Mouse (Mus musculus): ENCODE measurements around the gene Tnnc2. TPM values are rescaled to one million over a fixed set of nuclear protein-coding genes. Genes with fewer than 3 reads are reported as not detected.

Gene Tnnc2
- polyA plus RNA-seq, 1 experiment from 2014 or later, result 26.2 TPM

- peak within 1 kb of the TSS; percentile 88 for H3K9ac ChIP-seq
- ATAC-seq (ENCODE audit: low FRiP score, low read depth), result peak; percentile 88
- H3K27me3 ChIP-seq (replicated peaks), result no peaks in the 10 kb centered on the region
- 0 out of 2 replicates have a peak within 1 kb of the TSS, but pooled peaks have one; percentile 32 for H3K27ac ChIP-seq
- no peaks in the 10 kb centered on the region for H3K9me3 ChIP-seq
- H3K4me1 ChIP-seq, result peaks cover 22% of the 10 kb centered on the region
- H3K4me2 ChIP-seq (replicated peaks), result peak within 1 kb of the TSS; percentile 85
- peaks cover 30% of the 10 kb centered on the region for H3K36me3 ChIP-seq
- under 1% methylated on average over 68 of the region's 70 CpGs for WGBS
- peak within 1 kb of the TSS; percentile 98 for H3K4me3 ChIP-seq
Observed at GRCm38 (mm10) chr2:164745843-164746479, 33.8 kb downstream of the Tnnc2 start, which contains the start of the genes Wfdc3 and Dnttip1. Gene Wfdc3 (minus strand): TSS chr2:164745931. Gene Dnttip1 (plus strand): TSS chr2:164745983.

- no peaks in the 10 kb centered on the region for H3K9me3 ChIP-seq
Observed at GRCm38 (mm10) chr2:164744987-164745386, 34.8 kb downstream of the Tnnc2 start.

GRCm38 (mm10) chr2:164739876-164740275 is 39.9 kb downstream of the Tnnc2 start:
- H3K4me1 ChIP-seq, result peaks cover under 1% of the 10 kb centered on the region; the same call in 1 of the 2 replicates
- H3K9me3 ChIP-seq, result no peaks in the 10 kb centered on the region
- ATAC-seq (ENCODE audit: low FRiP score, low read depth), result no peak
- no peaks in the 10 kb centered on the region for H3K27me3 ChIP-seq (replicated peaks)
- H3K9ac ChIP-seq, result no peak overlapping the region
- H3K36me3 ChIP-seq, result no peaks in the 10 kb centered on the region
- no peak overlapping the region for H3K4me2 ChIP-seq (replicated peaks)
- 67% methylated on average over 7 of the region's 7 CpGs for WGBS
- no peak overlapping the region for H3K4me3 ChIP-seq
- no peak overlapping the region for H3K27ac ChIP-seq

More at GRCm38 (mm10) chr2:164744987-164745386, 34.8 kb downstream of the Tnnc2 start:
- no peak overlapping the region for H3K27ac ChIP-seq
- H3K9ac ChIP-seq, result peak overlapping the region; percentile 88
- WGBS, result 74% methylated on average over 13 of the region's 13 CpGs
- peaks cover 22% of the 10 kb centered on the region for H3K4me1 ChIP-seq
- H3K4me2 ChIP-seq (replicated peaks), result peak overlapping the region; percentile 85
- H3K36me3 ChIP-seq, result peaks cover 20% of the 10 kb centered on the region
- ATAC-seq (ENCODE audit: low FRiP score, low read depth), result no peak
- no peaks in the 10 kb centered on the region for H3K27me3 ChIP-seq (replicated peaks)
- no peak overlapping the region for H3K4me3 ChIP-seq

GRCm38 (mm10) chr2:164737377-164738090 is 42.2 kb downstream of the Tnnc2 start:
- ATAC-seq (ENCODE audit: low FRiP score, low read depth), result no peak
- H3K4me1 ChIP-seq, result no peaks in the 10 kb centered on the region
- no peaks in the 10 kb centered on the region for H3K9me3 ChIP-seq
- H3K27me3 ChIP-seq (replicated peaks), result no peaks in the 10 kb centered on the region
- no peak overlapping the region for H3K9ac ChIP-seq
- no peak overlapping the region for H3K27ac ChIP-seq
- H3K4me2 ChIP-seq (replicated peaks), result no peak overlapping the region
- 76% methylated on average over 3 of the region's 3 CpGs for WGBS
- no peak overlapping the region for H3K4me3 ChIP-seq
- H3K36me3 ChIP-seq, result no peaks in the 10 kb centered on the region

- Histone ChIP-seq H3K9me3 (no peaks in the 10 kb centered on the region), H3K27me3 (replicated peaks) (no peaks in the 10 kb centered on the region), H3K27ac (no peak overlapping the region), H3K4me2 (replicated peaks) (no peak overlapping the region), H3K4me1 (no peaks in the 10 kb centered on the region), H3K9ac (no peak overlapping the region), H3K4me3 (no peak overlapping the region), H3K36me3 (no peaks in the 10 kb centered on the region)
- ATAC-seq (ENCODE audit: low FRiP score, low read depth), result no peak
- 91% methylated on average over 5 of the region's 5 CpGs for WGBS
Observed at GRCm38 (mm10) chr2:164735446-164735845, 44.3 kb downstream of the Tnnc2 start.

- H3K27ac ChIP-seq, result no peak overlapping the region
- no peak overlapping the region for H3K4me2 ChIP-seq (replicated peaks)
- H3K4me3 ChIP-seq, result no peak overlapping the region
- 89% methylated on average over 5 of the region's 5 CpGs for WGBS
- no peaks in the 10 kb centered on the region for H3K4me1 ChIP-seq
- H3K36me3 ChIP-seq, result no peaks in the 10 kb centered on the region
- no peak for ATAC-seq (ENCODE audit: low FRiP score, low read depth)
- no peak overlapping the region for H3K9ac ChIP-seq
- no peaks in the 10 kb centered on the region for H3K27me3 ChIP-seq (replicated peaks)
- H3K9me3 ChIP-seq, result no peaks in the 10 kb centered on the region
Observed at GRCm38 (mm10) chr2:164734839-164735238, 44.9 kb downstream of the Tnnc2 start.

- H3K27ac ChIP-seq, result no peak overlapping the region
- no peaks in the 10 kb centered on the region for H3K9me3 ChIP-seq
- no peak for ATAC-seq (ENCODE audit: low FRiP score, low read depth)
- no peak overlapping the region for H3K4me2 ChIP-seq (replicated peaks)
- no peaks in the 10 kb centered on the region for H3K36me3 ChIP-seq
- H3K9ac ChIP-seq, result no peak overlapping the region
- WGBS, result 91% methylated on average over 2 of the region's 2 CpGs
- no peaks in the 10 kb centered on the region for H3K27me3 ChIP-seq (replicated peaks)
- no peak overlapping the region for H3K4me3 ChIP-seq
- H3K4me1 ChIP-seq, result no peaks in the 10 kb centered on the region
Observed at GRCm38 (mm10) chr2:164733259-164733658, 46.5 kb downstream of the Tnnc2 start.

- no peak overlapping the region for H3K27ac ChIP-seq
- no peak overlapping the region for H3K4me3 ChIP-seq
Observed at GRCm38 (mm10) chr2:164731719-164732118, 48.0 kb downstream of the Tnnc2 start.

More at GRCm38 (mm10) chr2:164731719-164732118, 48.0 kb downstream of the Tnnc2 start:
- no peak overlapping the region for H3K4me2 ChIP-seq (replicated peaks)
- 82% methylated on average over 5 of the region's 5 CpGs for WGBS
- ATAC-seq (ENCODE audit: low FRiP score, low read depth), result no peak
- no peaks in the 10 kb centered on the region for H3K27me3 ChIP-seq (replicated peaks)
- no peaks in the 10 kb centered on the region for H3K4me1 ChIP-seq
- no peaks in the 10 kb centered on the region for H3K36me3 ChIP-seq
- no peak overlapping the region for H3K9ac ChIP-seq
- no peaks in the 10 kb centered on the region for H3K9me3 ChIP-seq

Other genes starting within 250 kb of the Tnnc2 start
- gene Wfdc2, start 217.6 kb downstream of the Tnnc2 start, polyA plus RNA-seq (2016; fragmentation: Nextera tagmentation; extraction: Ambion mirVana), result 5.1 and 6.5 TPM in 2 replicates
- not detected in 2 replicates for gene Spint3, start 206.5 kb downstream of the Tnnc2 start, polyA plus RNA-seq (2016; fragmentation: Nextera tagmentation; extraction: Ambion mirVana)
- gene Wfdc6a, start 194.5 kb downstream of the Tnnc2 start, polyA plus RNA-seq (2016; fragmentation: Nextera tagmentation; extraction: Ambion mirVana), result not detected in 2 replicates
- gene Eppin, start 186.4 kb downstream of the Tnnc2 start, polyA plus RNA-seq (2016; fragmentation: Nextera tagmentation; extraction: Ambion mirVana), result not detected in 2 replicates
- not detected in 2 replicates for gene Wfdc6b, start 166.4 kb downstream of the Tnnc2 start, polyA plus RNA-seq (2016; fragmentation: Nextera tagmentation; extraction: Ambion mirVana)
- gene Wfdc8, start 166.3 kb downstream of the Tnnc2 start, polyA plus RNA-seq (2016; fragmentation: Nextera tagmentation; extraction: Ambion mirVana), result not detected in 2 replicates
- gene Wfdc16, start 141.2 kb downstream of the Tnnc2 start, polyA plus RNA-seq (2016; fragmentation: Nextera tagmentation; extraction: Ambion mirVana), result not detected in 2 replicates
- gene Wfdc10, start 123.9 kb downstream of the Tnnc2 start, polyA plus RNA-seq (2016; fragmentation: Nextera tagmentation; extraction: Ambion mirVana), result 0.48 and 0.51 TPM in 2 replicates
- gene Wfdc9, start 123.4 kb downstream of the Tnnc2 start, polyA plus RNA-seq (2016; fragmentation: Nextera tagmentation; extraction: Ambion mirVana), result not detected in 2 replicates
- not detected in 2 replicates for gene Wfdc11, start 105.9 kb downstream of the Tnnc2 start, polyA plus RNA-seq (2016; fragmentation: Nextera tagmentation; extraction: Ambion mirVana)
- gene Wfdc13, start 94.9 kb downstream of the Tnnc2 start, polyA plus RNA-seq (2016; fragmentation: Nextera tagmentation; extraction: Ambion mirVana), result not detected in 2 replicates
- not detected in 2 replicates for gene Spint4, start 81.5 kb downstream of the Tnnc2 start, polyA plus RNA-seq (2016; fragmentation: Nextera tagmentation; extraction: Ambion mirVana)
- not detected in 2 replicates for gene Spint5, start 64.7 kb downstream of the Tnnc2 start, polyA plus RNA-seq (2016; fragmentation: Nextera tagmentation; extraction: Ambion mirVana)
- gene Wfdc3, start 34.0 kb downstream of the Tnnc2 start, polyA plus RNA-seq (2016; fragmentation: Nextera tagmentation; extraction: Ambion mirVana), result 0.44 and 0.72 TPM in 2 replicates
- 85.6 and 92.2 TPM in 2 replicates for gene Dnttip1, start 34.0 kb downstream of the Tnnc2 start, polyA plus RNA-seq (2016; fragmentation: Nextera tagmentation; extraction: Ambion mirVana)
- gene Ube2c, start 10.1 kb downstream of the Tnnc2 start, polyA plus RNA-seq (2016; fragmentation: Nextera tagmentation; extraction: Ambion mirVana), result 311 and 340 TPM in 2 replicates
- 14.2 and 15.6 TPM in 2 replicates for gene Snx21, start 5.9 kb upstream of the Tnnc2 start, polyA plus RNA-seq (2016; fragmentation: Nextera tagmentation; extraction: Ambion mirVana)
- 15.9 and 19.6 TPM in 2 replicates for gene Acot8, start 24.9 kb upstream of the Tnnc2 start, polyA plus RNA-seq (2016; fragmentation: Nextera tagmentation; extraction: Ambion mirVana)
- 11.8 and 14.1 TPM in 2 replicates for gene Zswim3, start 25.1 kb upstream of the Tnnc2 start, polyA plus RNA-seq (2016; fragmentation: Nextera tagmentation; extraction: Ambion mirVana)
- gene Zswim1, start 42.7 kb upstream of the Tnnc2 start, polyA plus RNA-seq (2016; fragmentation: Nextera tagmentation; extraction: Ambion mirVana), result 22.8 and 23.7 TPM in 2 replicates
- gene Spata25, start 48.6 kb upstream of the Tnnc2 start, polyA plus RNA-seq (2016; fragmentation: Nextera tagmentation; extraction: Ambion mirVana), result not detected in 2 replicates
- gene Ctsa, start 52.9 kb upstream of the Tnnc2 start, polyA plus RNA-seq (2016; fragmentation: Nextera tagmentation; extraction: Ambion mirVana), result 105 and 114 TPM in 2 replicates
- 4.5 and 5.6 TPM in 2 replicates for gene Neurl2, start 53.5 kb upstream of the Tnnc2 start, polyA plus RNA-seq (2016; fragmentation: Nextera tagmentation; extraction: Ambion mirVana)
- gene Pltp, start 77.7 kb upstream of the Tnnc2 start, polyA plus RNA-seq (2016; fragmentation: Nextera tagmentation; extraction: Ambion mirVana), result 87.9 and 93.1 TPM in 2 replicates
- 83.4 and 86.4 TPM in 2 replicates for gene Pcif1, start 99.3 kb upstream of the Tnnc2 start, polyA plus RNA-seq (2016; fragmentation: Nextera tagmentation; extraction: Ambion mirVana)
- 14.5 and 17.2 TPM in 2 replicates for gene Zfp335, start 131.8 kb upstream of the Tnnc2 start, polyA plus RNA-seq (2016; fragmentation: Nextera tagmentation; extraction: Ambion mirVana)
- gene Mmp9, start 160.8 kb upstream of the Tnnc2 start, polyA plus RNA-seq (2016; fragmentation: Nextera tagmentation; extraction: Ambion mirVana), result 5.0 TPM in 2 replicates
- 12.7 and 13.9 TPM in 2 replicates for gene Slc12a5, start 180.8 kb upstream of the Tnnc2 start, polyA plus RNA-seq (2016; fragmentation: Nextera tagmentation; extraction: Ambion mirVana)